Mouse (Mus musculus): ENCODE measurements around the gene Slc25a36.

GRCm38 (mm10) chr9:97084628-97085027 lies 26.3 kb downstream of the Slc25a36 start:
- TF ChIP-seq CTCF (IDR thresholded peaks at IDR 0.05; ENCODE audit: control insufficient read depth, insufficient read depth, low read length) (no peak), POLR2A (IDR thresholded peaks at IDR 0.05; ENCODE audit: borderline replicate concordance, control insufficient read depth, low read depth, low read length) (no peak)
